Mouse (Mus musculus): ENCODE results near the gene Zfp654. TPM values are rescaled to one million over a fixed set of nuclear protein-coding genes. Genes with fewer than 3 reads are reported as not detected.

Zfp654 gene
- polyA plus RNA-seq (2015; fragmentation: Nextera tagmentation; extraction: Ambion mirVana), result 2.6 and 3.0 TPM in 2 replicates

DNA sequence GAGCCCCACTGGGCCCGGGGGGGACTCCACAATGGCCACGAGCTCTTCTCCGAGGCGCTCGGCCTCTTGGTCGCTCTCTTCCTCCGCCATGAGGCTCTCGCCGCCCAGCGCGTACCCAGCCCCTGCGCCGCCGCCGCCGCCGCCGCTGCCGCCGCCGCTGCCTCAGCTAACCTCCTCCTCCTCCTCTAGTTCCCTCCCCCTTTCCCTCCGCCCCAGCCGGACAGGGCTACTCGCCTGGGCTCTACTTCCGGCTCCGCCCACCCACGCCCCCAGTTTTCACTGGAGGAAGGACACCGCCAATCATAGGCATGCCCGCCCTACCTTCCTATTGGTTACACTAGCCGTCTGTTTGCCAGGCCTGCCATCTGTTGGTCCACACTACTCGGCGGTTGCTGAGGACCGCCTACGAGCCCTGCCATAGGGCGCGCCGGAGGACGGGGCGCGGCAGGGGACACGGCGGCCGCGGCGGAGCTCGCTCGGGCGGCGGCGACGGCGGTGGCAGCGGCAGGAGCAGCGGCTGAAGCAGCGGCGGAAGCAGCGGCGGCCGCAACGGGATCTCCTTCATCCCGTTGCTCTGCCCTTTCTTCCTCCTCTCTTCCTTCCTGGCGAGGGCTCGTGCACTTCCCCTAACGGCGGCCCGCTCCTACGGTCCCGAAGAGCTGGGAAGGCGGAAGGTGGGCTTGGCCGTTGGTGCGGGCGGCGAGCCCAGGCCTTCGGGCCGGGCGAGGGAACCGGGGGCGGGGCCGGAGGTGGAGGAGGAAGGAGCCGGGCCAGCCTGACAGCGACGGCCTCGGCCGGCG lies at the start of gene Zfp654, which contains the start of gene Cggbp1:
Gene Zfp654, minus strand, starts transcription at position 90 of the 800 bp plus-strand sequence.
Gene Cggbp1, plus strand, starts transcription at position 434 of the 800 bp plus-strand sequence.
- 1% methylated on average over 68 of the region's 85 CpGs for WGBS (ENCODE audit: insufficient replicate concordance)
- ATAC-seq (ENCODE audit: low read depth), result peak; percentile 99
- Histone ChIP-seq H3K4me3 (ENCODE audit: low read depth, low read length) (peak within 1 kb of the TSS; percentile 98), H3K4me1 (ENCODE audit: control insufficient read depth, low read depth, low read length) (peaks cover 14% of the 10 kb centered on the region), H3K27me3 (ENCODE audit: control insufficient read depth, insufficient read depth, low read depth, low read length) (no peaks in the 10 kb centered on the region), H3K4me2 (ENCODE audit: low read depth, low read length) (peak within 1 kb of the TSS; percentile 85), H3K9ac (ENCODE audit: low read depth, low read length) (peak within 1 kb of the TSS; percentile 99), H3K36me3 (ENCODE audit: control insufficient read depth, insufficient read depth) (peaks cover 13% of the 10 kb centered on the region), H3K27ac (ENCODE audit: low read length) (peak within 1 kb of the TSS; percentile 99), H3K9me3 (replicated peaks; ENCODE audit: control insufficient read depth, low read length) (no peaks in the 10 kb centered on the region)

DNA sequence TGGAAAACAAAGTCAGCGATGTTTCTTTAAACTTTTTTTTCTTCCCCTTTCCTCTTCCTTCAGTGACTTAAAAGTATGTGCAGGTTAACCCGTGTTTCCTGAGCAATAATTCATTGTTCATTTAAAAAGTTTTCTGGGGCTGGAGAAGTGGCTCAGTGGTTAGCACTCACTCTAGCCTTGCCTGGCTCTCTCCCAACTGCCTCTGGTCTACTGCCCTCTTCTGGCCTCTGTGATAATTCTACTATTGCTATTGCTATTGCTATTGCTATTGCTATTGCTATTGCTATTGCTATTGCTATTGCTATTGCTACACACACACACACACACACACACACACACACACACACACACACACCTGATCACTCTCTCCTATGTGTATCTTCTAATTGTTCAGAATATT lies 47.6 kb upstream of the Zfp654 start:
- no peaks in the 10 kb centered on the region for H3K9me3 ChIP-seq (replicated peaks; ENCODE audit: control insufficient read depth, low read length)
- no peak overlapping the region for H3K4me3 ChIP-seq (ENCODE audit: low read depth, low read length)
- H3K4me1 ChIP-seq (ENCODE audit: control insufficient read depth, low read depth, low read length), result no peaks in the 10 kb centered on the region
- H3K9ac ChIP-seq (ENCODE audit: low read depth, low read length), result no peak overlapping the region
- no peaks in the 10 kb centered on the region for H3K36me3 ChIP-seq (ENCODE audit: control insufficient read depth, insufficient read depth)
- no peak overlapping the region for H3K4me2 ChIP-seq (ENCODE audit: low read depth, low read length)
- ATAC-seq (ENCODE audit: low read depth), result no peak
- H3K27me3 ChIP-seq (ENCODE audit: control insufficient read depth, insufficient read depth, low read depth, low read length), result no peaks in the 10 kb centered on the region
- no peak overlapping the region for H3K27ac ChIP-seq (ENCODE audit: low read length)
- 22% methylated on average over 2 of the region's 2 CpGs for WGBS (ENCODE audit: insufficient replicate concordance)

DNA sequence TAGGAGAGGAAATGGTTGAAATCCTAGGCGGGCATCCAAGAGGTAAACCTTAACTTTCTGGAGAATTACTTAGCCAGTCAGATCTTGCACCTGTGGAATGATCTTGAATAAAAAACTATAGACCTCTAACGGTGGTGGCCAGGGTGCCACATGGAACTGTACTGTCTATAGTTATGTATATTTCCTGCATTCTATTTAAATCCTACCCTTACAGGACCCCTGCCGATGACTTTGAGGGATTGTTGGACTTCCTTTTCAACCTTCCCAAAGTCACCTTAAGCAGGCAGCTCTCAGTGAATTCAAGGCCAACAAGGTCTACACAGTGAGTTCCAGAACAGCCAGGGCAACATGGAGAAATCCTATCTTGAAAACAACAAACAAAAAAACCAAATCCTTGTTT lies 38.0 kb upstream of the Zfp654 start:
- H3K9ac ChIP-seq (ENCODE audit: low read depth, low read length), result no peak overlapping the region
- H3K4me2 ChIP-seq (ENCODE audit: low read depth, low read length), result no peak overlapping the region
- 63% methylated on average over 3 of the region's 3 CpGs for WGBS (ENCODE audit: insufficient replicate concordance)
- H3K4me1 ChIP-seq (ENCODE audit: control insufficient read depth, low read depth, low read length), result no peaks in the 10 kb centered on the region; the same call in 1 of the 2 replicates
- no peak for ATAC-seq (ENCODE audit: low read depth)
- H3K36me3 ChIP-seq (ENCODE audit: control insufficient read depth, insufficient read depth), result no peaks in the 10 kb centered on the region
- no peaks in the 10 kb centered on the region for H3K27me3 ChIP-seq (ENCODE audit: control insufficient read depth, insufficient read depth, low read depth, low read length)
- H3K4me3 ChIP-seq (ENCODE audit: low read depth, low read length), result no peak overlapping the region
- no peaks in the 10 kb centered on the region for H3K9me3 ChIP-seq (replicated peaks; ENCODE audit: control insufficient read depth, low read length)
- no peak overlapping the region for H3K27ac ChIP-seq (ENCODE audit: low read length)

DNA sequence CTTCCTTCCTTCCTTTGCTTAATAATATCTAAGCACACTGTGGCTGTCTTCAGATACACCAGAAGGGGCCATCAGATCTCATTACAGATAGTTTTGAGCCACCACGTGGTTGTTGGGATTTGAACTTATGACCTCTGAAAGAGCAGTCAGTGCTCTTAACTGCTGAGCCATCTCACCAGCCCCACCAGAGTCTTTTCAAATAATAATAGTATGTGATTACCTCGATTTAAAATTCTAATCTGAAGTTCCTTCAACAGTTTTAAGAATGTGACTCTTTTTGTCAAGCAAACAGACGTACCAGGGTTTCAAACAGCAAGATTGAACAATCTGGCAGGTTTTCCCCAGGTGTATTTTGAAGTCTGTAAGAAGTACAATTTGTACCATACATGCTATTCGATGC lies 34.1 kb upstream of the Zfp654 start:
- H3K27me3 ChIP-seq (ENCODE audit: control insufficient read depth, insufficient read depth, low read depth, low read length), result no peaks in the 10 kb centered on the region
- H3K4me1 ChIP-seq (ENCODE audit: control insufficient read depth, low read depth, low read length), result no peaks in the 10 kb centered on the region; the same call in 1 of the 2 replicates
- ATAC-seq (ENCODE audit: low read depth), result no peak
- no peak overlapping the region for H3K27ac ChIP-seq (ENCODE audit: low read length)
- H3K4me3 ChIP-seq (ENCODE audit: low read depth, low read length), result no peak overlapping the region
- no peaks in the 10 kb centered on the region for H3K9me3 ChIP-seq (replicated peaks; ENCODE audit: control insufficient read depth, low read length)
- H3K4me2 ChIP-seq (ENCODE audit: low read depth, low read length), result no peak overlapping the region
- 35% methylated on average over 4 of the region's 4 CpGs for WGBS (ENCODE audit: insufficient replicate concordance)
- no peaks in the 10 kb centered on the region for H3K36me3 ChIP-seq (ENCODE audit: control insufficient read depth, insufficient read depth)
- no peak overlapping the region for H3K9ac ChIP-seq (ENCODE audit: low read depth, low read length)

DNA sequence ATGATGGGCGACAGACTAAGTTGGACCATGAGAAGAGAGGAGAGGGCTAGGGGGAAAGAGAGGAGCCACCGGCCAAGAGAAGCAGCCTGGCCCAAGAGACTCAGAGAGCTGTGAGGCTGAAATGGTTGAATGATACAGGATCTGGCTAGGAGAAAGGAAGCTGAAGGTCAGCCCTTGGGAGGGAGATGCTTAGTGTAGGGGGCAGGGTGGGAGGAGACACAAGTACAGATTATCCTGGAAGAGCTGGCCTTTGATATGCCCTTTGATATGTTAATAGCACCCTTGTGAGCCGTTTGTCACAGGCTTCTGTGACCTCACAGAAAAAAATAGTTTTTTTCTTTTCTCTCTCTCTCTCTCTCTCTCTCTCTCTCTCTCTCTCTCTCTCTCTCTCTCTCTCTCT lies 33.7 kb upstream of the Zfp654 start:
- H3K4me1 ChIP-seq (ENCODE audit: control insufficient read depth, low read depth, low read length), result no peaks in the 10 kb centered on the region; the same call in 1 of the 2 replicates
- H3K27me3 ChIP-seq (ENCODE audit: control insufficient read depth, insufficient read depth, low read depth, low read length), result no peaks in the 10 kb centered on the region
- H3K27ac ChIP-seq (ENCODE audit: low read length), result no peak overlapping the region
- no peak overlapping the region for H3K9ac ChIP-seq (ENCODE audit: low read depth, low read length)
- no peak overlapping the region for H3K4me2 ChIP-seq (ENCODE audit: low read depth, low read length)
- 44% methylated on average over 3 of the region's 3 CpGs for WGBS (ENCODE audit: insufficient replicate concordance)
- H3K9me3 ChIP-seq (replicated peaks; ENCODE audit: control insufficient read depth, low read length), result no peaks in the 10 kb centered on the region
- no peak overlapping the region for H3K4me3 ChIP-seq (ENCODE audit: low read depth, low read length)
- H3K36me3 ChIP-seq (ENCODE audit: control insufficient read depth, insufficient read depth), result no peaks in the 10 kb centered on the region
- no peak for ATAC-seq (ENCODE audit: low read depth)

DNA sequence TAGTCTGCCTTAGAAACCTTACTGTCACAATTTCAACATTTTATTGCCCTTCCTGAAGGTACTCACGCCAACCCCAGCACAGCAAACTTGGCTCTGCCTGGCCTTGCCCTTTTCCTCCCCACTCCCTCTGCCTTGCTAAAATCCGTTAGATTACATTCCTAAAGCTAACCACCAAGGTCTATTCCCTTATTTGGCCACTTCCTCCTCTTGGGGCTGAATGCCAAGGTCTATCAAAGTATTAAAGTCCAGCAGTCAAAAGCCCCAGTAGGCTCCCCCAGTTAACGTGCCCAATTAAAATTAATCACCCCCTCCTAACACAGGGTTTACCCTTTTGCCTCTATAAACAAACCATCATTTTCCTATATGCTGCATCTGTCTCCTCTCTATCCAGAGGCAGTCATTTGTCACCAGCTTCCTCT lies 33.0 kb upstream of the Zfp654 start:
- Histone ChIP-seq H3K27ac (ENCODE audit: low read length) (no peak overlapping the region), H3K9ac (ENCODE audit: low read depth, low read length) (no peak overlapping the region), H3K4me1 (ENCODE audit: control insufficient read depth, low read depth, low read length) (no peaks in the 10 kb centered on the region; the same call in 1 of the 2 replicates), H3K9me3 (replicated peaks; ENCODE audit: control insufficient read depth, low read length) (no peaks in the 10 kb centered on the region), H3K4me3 (ENCODE audit: low read depth, low read length) (no peak overlapping the region), H3K36me3 (ENCODE audit: control insufficient read depth, insufficient read depth) (no peaks in the 10 kb centered on the region), H3K4me2 (ENCODE audit: low read depth, low read length) (no peak overlapping the region), H3K27me3 (ENCODE audit: control insufficient read depth, insufficient read depth, low read depth, low read length) (no peaks in the 10 kb centered on the region)
- 11% methylated on average over 3 of the region's 3 CpGs for WGBS (ENCODE audit: insufficient replicate concordance)
- no peak for ATAC-seq (ENCODE audit: low read depth)

DNA sequence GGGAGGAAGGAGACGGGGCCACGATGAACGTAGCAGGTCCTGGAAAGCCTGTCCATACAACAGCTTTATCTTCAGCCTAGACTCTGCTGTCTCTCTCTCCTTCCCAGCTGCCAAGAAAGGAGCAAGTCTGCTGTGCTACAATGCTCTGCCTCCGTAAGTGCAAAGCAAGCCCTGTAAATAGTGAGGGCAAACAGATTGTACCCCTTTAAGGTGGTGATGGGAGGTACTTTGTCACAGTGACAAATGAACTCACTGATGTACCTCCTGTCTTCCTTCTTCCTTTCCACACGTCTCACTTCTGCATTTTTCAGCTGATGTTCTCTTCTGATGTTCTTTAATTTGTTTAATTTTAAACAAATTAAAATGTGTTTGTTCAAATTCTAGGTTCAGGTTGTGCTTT lies 32.4 kb upstream of the Zfp654 start:
- Histone ChIP-seq H3K27me3 (ENCODE audit: control insufficient read depth, insufficient read depth, low read depth, low read length) (no peaks in the 10 kb centered on the region), H3K4me2 (ENCODE audit: low read depth, low read length) (no peak overlapping the region), H3K4me3 (ENCODE audit: low read depth, low read length) (no peak overlapping the region), H3K9me3 (replicated peaks; ENCODE audit: control insufficient read depth, low read length) (no peaks in the 10 kb centered on the region), H3K4me1 (ENCODE audit: control insufficient read depth, low read depth, low read length) (no peaks in the 10 kb centered on the region; the same call in 1 of the 2 replicates), H3K36me3 (ENCODE audit: control insufficient read depth, insufficient read depth) (no peaks in the 10 kb centered on the region), H3K27ac (ENCODE audit: low read length) (no peak overlapping the region), H3K9ac (ENCODE audit: low read depth, low read length) (no peak overlapping the region)
- no peak for ATAC-seq (ENCODE audit: low read depth)
- WGBS (ENCODE audit: insufficient replicate concordance), result 37% methylated on average over 5 of the region's 5 CpGs

DNA sequence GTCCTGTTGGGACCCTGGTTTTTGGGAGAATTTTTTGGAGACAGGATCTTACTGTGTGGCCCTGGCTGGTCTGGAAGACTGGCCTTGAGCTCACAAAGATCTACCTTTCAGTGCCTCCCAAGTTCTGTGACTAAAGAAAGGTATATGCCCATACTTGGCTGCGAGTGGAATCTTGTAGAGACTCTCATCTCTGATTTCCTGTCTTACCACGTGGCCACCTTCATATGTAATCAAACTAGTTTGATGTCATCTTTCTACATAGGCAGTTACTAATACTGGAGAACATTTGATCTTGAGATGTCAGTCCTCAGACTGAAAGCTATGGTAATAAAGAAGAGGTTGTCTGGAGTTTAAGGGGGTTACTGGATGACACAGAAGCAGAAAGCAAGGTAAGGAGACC lies 30.0 kb upstream of the Zfp654 start:
- no peaks in the 10 kb centered on the region; the same call in 1 of the 2 replicates for H3K4me1 ChIP-seq (ENCODE audit: control insufficient read depth, low read depth, low read length)
- H3K4me2 ChIP-seq (ENCODE audit: low read depth, low read length), result no peak overlapping the region
- no peak overlapping the region for H3K9ac ChIP-seq (ENCODE audit: low read depth, low read length)
- 42% methylated on average over 2 of the region's 2 CpGs for WGBS (ENCODE audit: insufficient replicate concordance)
- no peak overlapping the region for H3K27ac ChIP-seq (ENCODE audit: low read length)
- no peak overlapping the region for H3K4me3 ChIP-seq (ENCODE audit: low read depth, low read length)
- H3K27me3 ChIP-seq (ENCODE audit: control insufficient read depth, insufficient read depth, low read depth, low read length), result no peaks in the 10 kb centered on the region
- ATAC-seq (ENCODE audit: low read depth), result no peak
- no peaks in the 10 kb centered on the region for H3K9me3 ChIP-seq (replicated peaks; ENCODE audit: control insufficient read depth, low read length)
- no peaks in the 10 kb centered on the region for H3K36me3 ChIP-seq (ENCODE audit: control insufficient read depth, insufficient read depth)

DNA sequence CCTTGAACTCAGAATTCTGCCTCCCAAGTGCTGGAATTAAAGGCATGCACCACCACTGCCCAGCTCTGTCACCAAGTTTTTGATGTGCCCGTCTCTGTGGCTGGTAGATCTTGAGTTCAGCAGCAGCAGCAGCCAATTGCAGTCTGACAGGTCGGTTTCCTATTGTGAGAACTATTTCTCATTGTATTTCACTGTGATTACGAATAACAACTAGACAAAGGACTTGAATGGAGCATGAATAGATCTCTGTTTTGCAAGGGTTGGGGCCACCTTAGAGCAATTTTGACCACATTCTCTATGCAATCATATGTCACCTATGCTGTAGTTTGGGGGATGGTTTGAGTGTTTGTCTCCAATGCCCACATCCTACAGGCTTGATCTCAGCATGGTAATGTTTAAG lies 29.5 kb upstream of the Zfp654 start:
- Histone ChIP-seq H3K27ac (ENCODE audit: low read length) (no peak overlapping the region), H3K36me3 (ENCODE audit: control insufficient read depth, insufficient read depth) (no peaks in the 10 kb centered on the region), H3K9me3 (replicated peaks; ENCODE audit: control insufficient read depth, low read length) (no peaks in the 10 kb centered on the region), H3K4me3 (ENCODE audit: low read depth, low read length) (no peak overlapping the region), H3K4me1 (ENCODE audit: control insufficient read depth, low read depth, low read length) (no peaks in the 10 kb centered on the region; the same call in 1 of the 2 replicates), H3K27me3 (ENCODE audit: control insufficient read depth, insufficient read depth, low read depth, low read length) (no peaks in the 10 kb centered on the region), H3K4me2 (ENCODE audit: low read depth, low read length) (no peak overlapping the region), H3K9ac (ENCODE audit: low read depth, low read length) (no peak overlapping the region)
- ATAC-seq (ENCODE audit: low read depth), result no peak
- WGBS (ENCODE audit: insufficient replicate concordance), result 53% methylated on average over 3 of the region's 3 CpGs

All from liver, embryonic 16.5 days (tissue).